Mouse (Mus musculus) liver, embryonic 14.5 days (tissue): ENCODE data around the gene Naaladl2. TPM values are rescaled to one million over a fixed set of nuclear protein-coding genes. Genes with fewer than 3 reads are reported as not detected.

Source experiments
- ATAC-seq: fragments of 200-750 bp; cut with Nextera tagmentation; 2 replicates; pipeline ENCODE4 v1.8.0; 2017; ENCODE audit warnings: moderate number of reproducible peaks, mild to moderate bottlenecking, moderate library complexity; ENCODE audit not compliant: insufficient read depth
- DNase-seq, 3 experiments: peaks; one replicate each; pipeline ENCODE4 v3.0.0-alpha.2; 2012 to 2013; ENCODE audit warnings: low read depth in 3 of 3, low spot score in 3 of 3
- H3K27ac ChIP-seq: fragments of 300-500 bp; sonication (generic); 2 replicates; pipeline ENCODE4 v1.5.1; 2014; ENCODE audit warnings: moderate library complexity, mild to moderate bottlenecking, control low read depth, inconsistent platforms
- H3K27me3 ChIP-seq: fragments of 300-500 bp; sonication (generic); 2 replicates; pipeline ENCODE4 v1.6.1; 2014; ENCODE audit warnings: mild to moderate bottlenecking, low read length, moderate library complexity; ENCODE audit not compliant: control insufficient read depth, insufficient read depth
- H3K36me3 ChIP-seq: fragments of 300-500 bp; sonication (generic); replicated peaks from 2 replicates; pipeline ENCODE4 v1.6.1; 2014; ENCODE audit warnings: low read depth; ENCODE audit not compliant: control insufficient read depth, insufficient read depth
- H3K4me1 ChIP-seq, 2 experiments: fragments of 200-500 bp in 1 of 2; fragments of 300-500 bp in 1 of 2; sonication (generic) in 1 of 2; replicated peaks; 2 replicates each; pipeline ENCODE4 v1.6.1; 2012 to 2014; ENCODE audit warnings: antibody characterized with exemption in 1 of 2, inconsistent platforms in 1 of 2, low read length in 1 of 2; ENCODE audit not compliant: control insufficient read depth in 2 of 2, insufficient read depth in 2 of 2
- H3K4me2 ChIP-seq: fragments of 300-500 bp; sonication (generic); 2 replicates; pipeline ENCODE4 v1.6.1; 2014; ENCODE audit warnings: low read depth, mild to moderate bottlenecking, control low read depth, moderate library complexity
- H3K4me3 ChIP-seq, 2 experiments: fragments of 200-500 bp in 1 of 2; fragments of 300-500 bp in 1 of 2; sonication (generic) in 1 of 2; 2 replicates each; pipeline ENCODE4 v1.5.1; 2012 to 2014; ENCODE audit warnings: low read depth in 2 of 2, low read length in 2 of 2, mild to moderate bottlenecking in 2 of 2, control low read depth in 1 of 2, inconsistent platforms in 1 of 2, moderate library complexity in 1 of 2; ENCODE audit not compliant: insufficient read depth in 1 of 2
- H3K9ac ChIP-seq: fragments of 300-500 bp; sonication (generic); replicated peaks from 2 replicates; pipeline ENCODE4 v1.6.1; 2014; ENCODE audit warnings: mild to moderate bottlenecking, control low read depth, moderate library complexity
- H3K9me3 ChIP-seq: fragments of 300-500 bp; sonication (generic); 2 replicates; pipeline ENCODE4 v1.6.1; 2016; ENCODE audit warnings: low read length, mixed read lengths; ENCODE audit not compliant: control insufficient read depth
- CTCF ChIP-seq: IDR thresholded peaks from 2 replicates; pipeline ENCODE4 v1.5.1; 2016; ENCODE audit warnings: antibody characterized with exemption, low read depth, control low read depth
- EP300 ChIP-seq: IDR thresholded peaks from 2 replicates; pipeline ENCODE4 v1.6.1; 2016; ENCODE audit warnings: antibody characterized with exemption, low read depth
- WGBS: fragments of 180-500 bp; shearing (Covaris S2); extraction: QIAGEN DNeasy Blood & Tissue Kit; methylation state at CpG from one replicate; pipeline ENCODE4 v1.1.7; 2014; ENCODE audit not compliant: insufficient replicate concordance; 5-methylcytosine and 5-hydroxymethylcytosine counted together
- polyA plus RNA-seq, 2 experiments: library from polyadenylated mRNA; depleted of rRNA in 1 of 2; stranded (reverse) in 1 of 2; unstranded in 1 of 2; fragments of >200 nt; fragmentation: Nextera tagmentation in 1 of 2; extraction: Ambion mirVana in 1 of 2; gene quantifications; 2 replicates each; pipeline versions ENCODE4 v1.2.1 to v1.2.3; 2012 to 2014

The Naaladl2 gene
- polyA plus RNA-seq, 2 experiments: 0.05 to 0.07 TPM

DNA sequence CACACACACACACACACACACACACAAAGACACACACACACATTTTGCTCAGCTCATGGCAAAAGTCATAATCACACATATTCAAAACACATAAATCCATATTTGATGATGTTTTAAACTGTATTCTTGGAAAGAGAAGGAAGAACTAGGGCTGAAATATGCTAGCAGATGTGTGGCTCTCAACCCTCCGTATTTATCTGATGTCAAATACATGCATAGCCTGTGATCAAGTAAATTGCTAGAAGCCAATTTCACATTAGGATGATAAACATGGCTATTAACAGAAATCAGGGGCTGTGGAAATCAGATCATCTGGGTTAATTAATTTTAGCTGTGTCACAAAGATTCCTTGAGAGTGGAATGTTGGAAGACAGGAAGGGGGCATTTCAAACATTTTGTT is 752.8 kb downstream of the Naaladl2 start:
- Histone ChIP-seq H3K4me1 (no peaks in the 10 kb centered on the region), H3K27ac (no peak overlapping the region), H3K27me3 (no peaks in the 10 kb centered on the region), H3K4me3 (no peak overlapping the region), H3K36me3 (no peaks in the 10 kb centered on the region), H3K9me3 (no peaks in the 10 kb centered on the region), H3K4me2 (no peak overlapping the region), H3K9ac (no peak overlapping the region)
- no peak for TF ChIP-seq EP300
- no peak for TF ChIP-seq CTCF
- 43% methylated on average over 1 of the region's 1 CpGs for WGBS
- DNase-seq: no peak
- ATAC-seq: no peak

DNA sequence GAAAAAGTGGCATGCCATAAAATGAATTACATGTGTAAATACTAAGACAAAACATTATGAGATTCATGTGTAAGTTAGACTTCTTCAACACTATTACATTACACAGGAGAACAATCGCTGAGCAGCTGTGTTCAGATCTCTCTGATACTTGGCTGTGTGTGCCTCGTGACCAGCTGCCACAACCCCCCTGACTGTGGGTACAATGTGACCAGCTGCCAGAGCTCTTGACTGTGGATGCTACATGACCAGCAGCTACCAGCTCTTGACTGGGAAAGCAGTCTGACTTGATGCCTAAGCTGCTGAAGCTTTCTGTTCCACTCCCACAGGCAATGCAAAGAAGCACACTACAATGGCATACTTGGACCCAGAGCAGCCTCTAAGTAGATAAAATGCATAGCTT is 789.1 kb downstream of the Naaladl2 start:
- Histone ChIP-seq H3K4me3 (no peak overlapping the region), H3K27me3 (no peaks in the 10 kb centered on the region), H3K27ac (no peak overlapping the region), H3K9ac (no peak overlapping the region), H3K9me3 (no peaks in the 10 kb centered on the region), H3K36me3 (no peaks in the 10 kb centered on the region), H3K4me2 (no peak overlapping the region), H3K4me1 (no peaks in the 10 kb centered on the region)
- DNase-seq (no peak), ATAC-seq (no peak)
- 46% methylated on average over 2 of the region's 2 CpGs for WGBS
- TF ChIP-seq EP300 (no peak), CTCF (no peak)

DNA sequence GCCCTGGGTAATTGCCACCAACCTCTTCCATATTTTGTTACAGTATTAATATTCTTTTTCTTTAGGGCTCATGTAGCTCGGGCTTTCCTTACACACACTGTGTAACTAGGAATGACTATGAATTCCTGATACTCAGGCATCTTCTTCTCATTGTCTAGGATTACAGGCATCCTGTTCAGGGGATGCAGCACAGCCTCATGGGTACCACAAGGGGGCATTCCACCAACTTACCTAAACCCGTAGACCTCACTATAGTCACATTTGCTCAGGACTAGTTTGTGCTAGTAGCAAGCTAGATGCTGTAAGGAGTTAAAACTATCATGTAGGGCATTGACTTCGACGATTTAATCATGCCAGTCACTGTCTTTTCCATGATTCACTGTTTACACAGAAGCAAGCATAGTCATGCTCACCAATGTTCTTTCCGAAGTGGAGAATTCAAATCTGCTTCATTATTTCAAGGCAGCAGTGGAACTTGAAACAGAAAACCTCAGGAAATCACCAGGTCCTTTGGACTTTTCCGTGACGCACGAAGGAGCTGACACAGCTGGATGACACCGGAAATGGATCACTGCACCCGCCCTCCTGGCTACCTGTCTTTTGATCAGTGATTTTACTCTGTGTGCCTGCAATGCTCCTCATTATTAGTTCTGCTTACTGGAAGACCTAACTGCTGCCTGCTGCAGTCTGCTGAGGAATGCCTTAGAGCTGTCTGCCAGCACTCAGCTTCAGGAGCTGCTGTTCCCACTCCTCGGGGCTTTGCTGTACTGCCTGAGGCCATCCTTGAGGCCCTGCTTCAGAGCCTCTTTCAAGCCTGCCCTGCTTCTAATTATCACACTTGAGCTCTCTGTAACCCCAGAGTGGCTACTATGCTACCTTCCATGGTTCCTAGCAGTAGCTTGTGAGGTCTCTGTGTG is 822.3 kb downstream of the Naaladl2 start:
- Histone ChIP-seq H3K4me2 (no peak overlapping the region), H3K36me3 (no peaks in the 10 kb centered on the region), H3K9me3 (no peaks in the 10 kb centered on the region), H3K27ac (no peak overlapping the region), H3K9ac (no peak overlapping the region), H3K4me1 (no peaks in the 10 kb centered on the region), H3K4me3 (no peak overlapping the region), H3K27me3 (no peaks in the 10 kb centered on the region)
- no peak for ATAC-seq
- DNase-seq: no peak
- WGBS: 56% methylated on average over 11 of the region's 11 CpGs
- TF ChIP-seq EP300: no peak
- no peak for TF ChIP-seq CTCF

DNA sequence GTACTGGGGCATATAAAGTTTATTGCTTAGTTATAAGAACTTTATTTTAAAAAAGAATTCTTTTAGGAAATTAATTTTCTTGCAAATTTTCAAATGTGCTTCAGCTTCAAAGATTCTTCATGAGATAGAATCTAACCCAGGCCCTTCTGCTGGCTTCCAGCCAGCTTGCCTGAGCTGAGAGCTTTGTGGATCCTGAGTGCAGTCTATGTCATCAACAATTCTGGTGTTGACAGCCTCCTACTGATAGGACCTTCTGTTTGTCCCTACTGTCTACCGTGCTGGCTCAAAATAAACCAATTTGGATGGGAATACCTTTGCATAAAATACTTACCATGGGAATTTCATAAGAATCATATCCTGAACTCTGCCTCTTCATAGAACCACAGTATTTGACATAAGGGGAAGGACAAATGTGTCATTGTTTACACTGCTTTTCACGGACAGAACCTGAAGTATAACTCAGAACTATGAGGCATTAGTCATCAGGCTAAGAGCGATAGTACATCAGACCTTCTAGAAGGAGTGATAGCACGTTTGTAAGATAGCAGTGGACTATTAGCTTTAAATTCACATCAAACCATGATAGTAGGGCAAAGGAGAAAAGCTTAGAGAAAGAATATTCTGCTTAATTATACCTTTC is 829.3 kb downstream of the Naaladl2 start:
- H3K4me2 ChIP-seq: no peak overlapping the region
- 46% methylated on average over 4 of the region's 4 CpGs for WGBS
- ATAC-seq (no peak), DNase-seq (no peak)
- no peak overlapping the region for H3K4me3 ChIP-seq
- TF ChIP-seq CTCF (no peak), EP300 (no peak)
- H3K4me1 ChIP-seq: no peaks in the 10 kb centered on the region
- H3K27me3 ChIP-seq: no peaks in the 10 kb centered on the region
- no peak overlapping the region for H3K27ac ChIP-seq
- H3K36me3 ChIP-seq: no peaks in the 10 kb centered on the region
- no peaks in the 10 kb centered on the region for H3K9me3 ChIP-seq
- no peak overlapping the region for H3K9ac ChIP-seq

DNA sequence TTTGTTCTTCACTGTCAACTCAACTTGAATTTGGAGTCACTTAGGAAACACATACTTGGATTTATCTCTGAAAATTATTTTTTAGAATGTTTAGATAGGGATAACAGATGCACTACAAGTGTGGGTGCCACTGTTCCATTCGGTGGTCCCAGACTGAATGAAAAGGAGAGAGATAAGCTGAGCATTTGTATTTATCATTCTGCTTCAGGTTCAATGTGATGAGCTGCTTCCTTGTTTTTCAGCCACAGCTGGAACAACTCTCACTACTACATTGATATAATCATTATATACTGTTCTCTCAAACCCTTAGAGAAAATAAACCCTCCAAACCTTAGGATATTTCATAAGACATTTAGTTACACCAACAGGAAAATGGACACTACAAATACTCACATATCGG is 918.6 kb downstream of the Naaladl2 start:
- no peak for DNase-seq
- Histone ChIP-seq H3K4me1 (no peaks in the 10 kb centered on the region), H3K9me3 (no peaks in the 10 kb centered on the region), H3K36me3 (no peaks in the 10 kb centered on the region), H3K4me3 (no peak overlapping the region), H3K27me3 (no peaks in the 10 kb centered on the region), H3K9ac (no peak overlapping the region), H3K27ac (no peak overlapping the region), H3K4me2 (no peak overlapping the region)
- TF ChIP-seq EP300: no peak
- no peak for TF ChIP-seq CTCF
- 58% methylated on average over 2 of the region's 2 CpGs for WGBS
- ATAC-seq: no peak
